Mouse (Mus musculus): ENCODE data around the gene Plin5.

Gene Plin5

GRCm38 (mm10) chr17:56133457-56134363 lies 16.3 kb upstream of the Plin5 start:
- in situ Hi-C loops (cut with MboI; ENCODE audit: low sequenced_read_pairs): loop anchor here (10.0 kb wide), 1 partner anchor 121 kb away; the partner anchor contains the start of gene Fem1a

GRCm38 (mm10) chr17:56132661-56133060 lies 15.3 kb upstream of the Plin5 start:
- in situ Hi-C loops (cut with MboI; ENCODE audit: low sequenced_read_pairs): loop anchor here (10.0 kb wide), 1 partner anchor 122 kb away; the partner anchor contains the start of gene Fem1a

- in situ Hi-C loops (cut with MboI; ENCODE audit: low sequenced_read_pairs): loop anchor here (10.0 kb wide), 1 partner anchor 123 kb away; the partner anchor contains the start of gene Fem1a
Observed at GRCm38 (mm10) chr17:56131814-56132213, 14.4 kb upstream of the Plin5 start.

GRCm38 (mm10) chr17:56131136-56131535 lies 13.7 kb upstream of the Plin5 start:
- in situ Hi-C loops (cut with MboI; ENCODE audit: low sequenced_read_pairs): loop anchor here (10.0 kb wide), 1 partner anchor 124 kb away; the partner anchor contains the start of gene Fem1a

GRCm38 (mm10) chr17:56128246-56128645 lies 10.8 kb upstream of the Plin5 start:
- in situ Hi-C loops (cut with MboI; ENCODE audit: low sequenced_read_pairs): no loop called here

- in situ Hi-C loops (cut with MboI; ENCODE audit: low sequenced_read_pairs): no loop called here
Observed at GRCm38 (mm10) chr17:56126175-56126574, 8.8 kb upstream of the Plin5 start.

- in situ Hi-C loops (cut with MboI; ENCODE audit: low sequenced_read_pairs): no loop called here
Observed at GRCm38 (mm10) chr17:56125276-56125630, 7.9 kb upstream of the Plin5 start.

- in situ Hi-C loops (cut with MboI; ENCODE audit: low sequenced_read_pairs): no loop called here
Observed at GRCm38 (mm10) chr17:56124377-56125275, 7.2 kb upstream of the Plin5 start.

- in situ Hi-C loops (cut with MboI; ENCODE audit: low sequenced_read_pairs): no loop called here
Observed at GRCm38 (mm10) chr17:56123681-56124340, 6.4 kb upstream of the Plin5 start.

GRCm38 (mm10) chr17:56123161-56123560 lies 5.8 kb upstream of the Plin5 start:
- in situ Hi-C loops (cut with MboI; ENCODE audit: low sequenced_read_pairs): no loop called here

GRCm38 (mm10) chr17:56121826-56122225 lies 4.4 kb upstream of the Plin5 start, which contains the start of gene Lrg1:
Gene Lrg1, minus strand, starts transcription at chr17:56122001.
- in situ Hi-C loops (cut with MboI; ENCODE audit: low sequenced_read_pairs): no loop called here

GRCm38 (mm10) chr17:56119981-56120880 lies 2.8 kb upstream of the Plin5 start:
- in situ Hi-C loops (cut with MboI; ENCODE audit: low sequenced_read_pairs): no loop called here

- in situ Hi-C loops (cut with MboI; ENCODE audit: low sequenced_read_pairs): no loop called here
Observed at GRCm38 (mm10) chr17:56119431-56119830, 2.0 kb upstream of the Plin5 start.

- in situ Hi-C loops (cut with MboI; ENCODE audit: low sequenced_read_pairs): no loop called here
Observed at GRCm38 (mm10) chr17:56116193-56116592, 1.2 kb downstream of the Plin5 start.

- in situ Hi-C loops (cut with MboI; ENCODE audit: low sequenced_read_pairs): no loop called here
Observed at GRCm38 (mm10) chr17:56112743-56113142, 4.7 kb downstream of the Plin5 start.

- in situ Hi-C loops (cut with MboI; ENCODE audit: low sequenced_read_pairs): no loop called here
Observed at GRCm38 (mm10) chr17:56111864-56112263, 5.5 kb downstream of the Plin5 start.

GRCm38 (mm10) chr17:56111021-56111420 lies 6.4 kb downstream of the Plin5 start:
- in situ Hi-C loops (cut with MboI; ENCODE audit: low sequenced_read_pairs): no loop called here

GRCm38 (mm10) chr17:56110571-56110970 lies 6.8 kb downstream of the Plin5 start:
- in situ Hi-C loops (cut with MboI; ENCODE audit: low sequenced_read_pairs): no loop called here

GRCm38 (mm10) chr17:56109219-56110051 lies 8.0 kb downstream of the Plin5 start, which contains the start of gene Plin4:
Gene Plin4, minus strand, starts transcription at chr17:56109803.
- in situ Hi-C loops (cut with MboI; ENCODE audit: low sequenced_read_pairs): no loop called here
